Mouse (Mus musculus): ENCODE results near the gene Smo.

GRCm38 (mm10) chr6:29774161-29774560 lies 38.9 kb downstream of the Smo start:
- TF ChIP-seq FLI1 (IDR thresholded peaks at IDR 0.05; ENCODE audit: low read length) (no peak), GATA1 (IDR thresholded peaks at IDR 0.05; ENCODE audit: borderline replicate concordance, low read length) (no peak)
